Mouse (Mus musculus) thymus, adult 2 months (tissue): Measurements from ENCODE around the gene Ncstn.

Experiments
- CTCF ChIP-seq: fragments of 200-500 bp; IDR thresholded peaks from 2 replicates; pipeline ENCODE4 v1.5.1; 2012; ENCODE audit warnings: mild to moderate bottlenecking, control low read depth, low read length, moderate library complexity, borderline replicate concordance; ENCODE audit not compliant: control insufficient read depth, poor library complexity, insufficient read depth; ENCODE audit errors: extremely low read depth
- POLR2A ChIP-seq: fragments of 200-500 bp; IDR thresholded peaks from 2 replicates; pipeline ENCODE4 v1.6.1; 2012; ENCODE audit warnings: mild to moderate bottlenecking, low read length, control low read depth, moderate library complexity; ENCODE audit not compliant: control insufficient read depth, poor library complexity, insufficient read depth; ENCODE audit errors: extremely low read depth

- no peak for TF ChIP-seq POLR2A
- no peak for TF ChIP-seq CTCF
Observed at GRCm38 (mm10) chr1:172094295-172094694, 11.7 kb upstream of the Ncstn start.
